Mouse (Mus musculus) CD8-positive naive resting alpha-beta T cell, adult 2 months (primary cell): ENCODE measurements around the gene Pou6f1.
"Not testable (repeated sequence)": the region's sequence is repeated elsewhere in the genome, so short reads cannot be mapped to it uniquely, and the experiment has no call there.

Source experiments
- DNase-seq, 2 experiments: peaks; one replicate each; pipeline ENCODE4 v3.0.0; 2022; ENCODE audit warnings: low read depth in 2 of 2, low spot score in 2 of 2

The Pou6f1 gene

DNA sequence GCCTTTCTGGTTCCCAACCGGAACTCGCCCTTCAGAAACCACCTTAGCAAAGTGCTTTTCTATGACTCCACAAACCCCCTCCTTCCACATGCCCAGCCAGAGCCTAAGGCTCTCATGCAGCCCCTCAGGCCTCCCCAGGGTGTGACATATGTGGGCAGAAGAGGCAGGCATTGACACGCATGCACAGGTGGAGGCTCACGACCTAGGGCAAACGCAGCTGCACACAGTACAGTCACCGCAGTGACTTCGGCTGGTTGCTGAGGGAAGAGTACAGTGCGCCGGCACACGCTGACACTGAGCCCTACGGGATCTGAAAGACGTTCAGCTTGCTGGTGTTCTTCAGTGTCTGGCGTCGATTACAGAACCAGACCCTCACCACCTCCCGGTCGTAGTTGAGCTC lies 21.8 kb downstream of the Pou6f1 start:
- no peak for DNase-seq

- DNase-seq: no peak
Measured at GRCm38 (mm10) chr15:100576810-100577209, 23.0 kb downstream of the Pou6f1 start.

DNA sequence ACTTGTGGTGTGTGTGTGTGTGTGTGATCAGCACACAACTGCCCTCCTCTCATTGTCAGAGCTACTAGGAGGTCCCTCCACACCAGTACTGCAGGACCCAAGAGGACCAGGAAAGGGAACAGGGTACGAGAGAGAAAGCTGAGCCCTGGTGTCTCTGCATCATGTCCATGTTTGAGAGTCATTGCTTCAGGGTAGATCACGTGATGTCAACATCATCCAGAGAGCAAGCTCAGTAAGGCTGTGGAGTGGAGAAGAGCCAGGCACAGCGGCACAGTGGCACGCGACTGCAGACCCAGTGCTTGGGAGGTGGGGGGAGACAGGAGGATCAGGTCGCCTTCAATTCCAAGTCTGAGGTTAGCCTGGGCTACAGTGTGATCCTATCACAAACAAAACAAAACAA lies 23.4 kb downstream of the Pou6f1 start:
- no peak for DNase-seq

- no peak for DNase-seq
Measured at GRCm38 (mm10) chr15:100575366-100575765, 24.4 kb downstream of the Pou6f1 start.

- no peak for DNase-seq
Measured at GRCm38 (mm10) chr15:100574378-100574777, 25.4 kb downstream of the Pou6f1 start.

DNA sequence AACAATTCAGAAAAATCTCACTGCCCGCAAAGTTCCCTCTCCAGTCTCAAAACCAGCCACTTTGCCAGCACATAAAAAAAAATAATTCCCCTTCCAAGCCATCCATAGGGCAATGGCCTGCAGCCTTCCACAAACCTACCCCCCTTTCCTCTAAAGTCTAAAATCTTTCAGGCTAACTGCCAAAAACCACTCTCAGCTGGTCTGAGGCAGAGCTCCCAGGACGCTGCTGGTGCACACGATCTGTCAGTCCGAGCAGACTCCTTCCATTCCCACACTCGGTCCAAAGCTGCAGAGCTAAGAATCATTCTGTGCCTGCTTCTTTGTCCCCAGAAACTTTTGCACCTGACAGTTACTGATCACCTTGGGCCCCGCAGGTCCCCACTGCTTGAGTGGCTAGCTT lies 25.8 kb downstream of the Pou6f1 start:
- no peak for DNase-seq

- DNase-seq: no peak
Measured at GRCm38 (mm10) chr15:100569239-100569638, 30.5 kb downstream of the Pou6f1 start.

- no peak for DNase-seq
Measured at GRCm38 (mm10) chr15:100566531-100566930, 33.3 kb downstream of the Pou6f1 start.

- no peak for DNase-seq
Measured at GRCm38 (mm10) chr15:100557705-100558433, 41.9 kb downstream of the Pou6f1 start.

DNA sequence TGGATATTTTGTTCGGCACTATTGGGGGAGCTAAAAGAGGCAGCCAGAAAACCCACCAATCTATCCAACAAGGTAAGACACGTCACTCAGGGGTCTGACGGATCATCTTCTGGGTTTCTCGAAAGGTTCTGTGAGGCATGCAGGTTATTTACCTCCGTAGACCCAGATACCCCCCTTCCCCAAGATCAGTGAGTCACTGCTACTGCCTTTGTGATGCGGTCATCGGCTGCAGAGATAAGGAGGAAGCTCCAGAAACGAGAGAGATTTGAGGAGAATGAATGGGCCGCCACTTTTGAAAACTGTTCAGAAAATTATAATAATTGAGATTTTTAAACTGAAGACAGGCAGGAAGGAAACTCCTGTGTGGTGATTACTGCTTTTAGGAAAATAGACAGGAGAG lies 43.4 kb downstream of the Pou6f1 start:
- DNase-seq: no peak

DNA sequence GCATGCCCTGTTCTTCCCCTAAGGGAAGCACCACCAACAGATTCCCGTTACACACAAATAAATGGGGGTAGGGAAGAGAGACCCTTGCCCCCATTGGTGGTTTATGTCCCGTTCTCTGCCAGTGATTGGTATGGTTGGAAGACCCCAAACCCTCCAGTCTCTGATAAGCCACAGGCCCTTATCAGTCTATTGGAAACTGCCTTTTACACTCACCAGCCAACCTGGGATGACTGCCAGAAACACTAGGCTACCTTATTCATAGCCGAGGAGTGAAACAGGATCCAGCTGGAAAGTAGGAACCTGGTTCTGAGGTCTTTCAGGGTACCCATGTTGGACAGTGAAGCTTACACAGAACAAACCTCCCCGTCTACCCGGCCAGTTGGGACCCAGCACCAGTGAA lies 43.8 kb downstream of the Pou6f1 start:
- DNase-seq: no peak

DNA sequence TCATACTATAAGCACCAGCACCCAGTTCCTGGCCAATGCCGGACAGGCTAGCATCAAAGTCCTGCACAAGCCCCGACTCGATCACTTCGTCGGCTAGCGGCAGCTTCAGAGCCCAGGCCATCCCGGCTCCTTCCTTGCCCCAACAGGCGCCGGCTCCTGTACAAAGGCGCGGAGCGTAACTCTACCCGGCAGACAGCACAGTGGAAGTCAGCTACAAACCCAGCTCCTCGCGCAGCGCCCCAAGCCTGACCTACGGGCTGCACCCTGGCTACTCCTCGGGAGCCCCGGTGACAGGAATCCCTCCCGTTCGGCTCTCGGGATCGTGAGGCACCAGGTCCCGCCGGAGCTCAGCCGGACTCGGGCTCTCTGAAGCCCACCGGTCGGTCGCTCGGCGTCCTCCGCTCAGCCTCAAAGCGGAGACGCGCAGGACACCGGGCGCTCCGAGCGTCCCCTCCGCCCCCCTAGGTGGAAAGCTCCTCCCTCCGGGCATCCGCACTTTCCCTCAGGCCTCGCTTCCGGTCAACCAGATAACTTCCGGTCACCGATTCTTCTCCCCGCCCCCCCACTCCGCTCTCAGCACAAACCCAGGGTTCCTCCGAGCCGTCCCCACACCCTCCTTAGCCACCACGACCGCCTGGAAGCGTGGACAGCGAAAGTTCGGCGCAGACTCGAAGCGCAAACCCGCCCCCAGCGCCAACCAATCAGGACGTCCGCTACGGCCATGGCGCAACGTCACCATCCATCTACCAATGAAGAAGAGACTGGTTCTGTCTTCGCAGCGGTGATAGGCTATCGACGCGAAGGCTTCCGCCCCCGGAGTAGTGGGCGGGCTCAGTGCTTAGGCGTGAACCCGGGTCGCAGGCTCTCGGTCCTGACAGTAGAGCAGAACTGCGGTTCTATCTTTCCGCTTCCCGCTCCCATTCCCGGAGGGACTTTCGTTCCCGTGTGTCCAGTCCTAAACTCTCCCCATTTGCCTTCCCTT lies 48.2 kb downstream of the Pou6f1 start, which contains the start of gene Tfcp2:
Tfcp2 (minus strand) TSS at position 683 of the 982 bp plus-strand sequence.
- DNase-seq: peak; percentile 96

GRCm38 (mm10) chr15:100550280-100550679 lies 49.5 kb downstream of the Pou6f1 start:
- no peak for DNase-seq

DNA sequence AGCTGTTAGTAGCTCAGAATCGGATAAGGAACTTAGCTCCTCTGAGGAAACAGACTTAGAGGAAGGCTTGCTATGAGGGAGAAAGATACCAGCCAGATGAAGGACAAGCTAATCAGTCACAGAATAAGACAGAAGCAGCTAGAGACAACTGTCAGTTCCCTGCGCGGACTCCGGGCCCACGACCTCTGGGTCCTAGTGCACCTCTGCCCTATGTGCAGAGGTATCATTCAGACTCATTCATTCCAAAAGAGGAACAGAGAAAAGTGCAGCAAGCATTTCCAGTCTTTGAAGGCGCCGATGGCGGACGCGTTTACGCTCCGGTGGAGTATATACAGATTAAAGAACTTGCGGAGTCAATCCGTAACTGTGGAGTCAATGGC lies 56.1 kb downstream of the Pou6f1 start:
- DNase-seq: not testable (repeated sequence)

GRCm38 (mm10) chr15:100542876-100543650 lies 56.7 kb downstream of the Pou6f1 start:
- DNase-seq: not testable (repeated sequence)

- DNase-seq: no peak
Measured at GRCm38 (mm10) chr15:100541426-100541825, 58.4 kb downstream of the Pou6f1 start.

DNA sequence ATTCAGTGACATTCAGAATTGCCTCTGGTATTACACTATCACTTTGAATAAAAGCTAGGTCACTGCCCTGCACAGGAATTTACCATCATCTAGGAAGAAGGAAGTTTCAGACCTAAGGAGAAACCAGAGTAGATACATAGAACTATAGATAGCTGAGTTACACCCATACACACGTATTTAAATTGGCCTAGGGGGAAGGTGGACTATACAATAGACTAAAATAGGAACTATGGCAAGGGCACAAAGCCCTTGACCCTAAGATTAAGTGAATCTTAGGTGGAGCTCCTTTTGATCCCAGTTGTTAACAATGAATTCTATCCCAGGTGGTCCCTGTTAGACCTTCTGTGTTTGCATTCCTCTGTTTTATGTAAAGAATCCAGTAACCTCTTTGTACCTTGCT lies 58.8 kb downstream of the Pou6f1 start:
- not testable (repeated sequence) for DNase-seq

DNA sequence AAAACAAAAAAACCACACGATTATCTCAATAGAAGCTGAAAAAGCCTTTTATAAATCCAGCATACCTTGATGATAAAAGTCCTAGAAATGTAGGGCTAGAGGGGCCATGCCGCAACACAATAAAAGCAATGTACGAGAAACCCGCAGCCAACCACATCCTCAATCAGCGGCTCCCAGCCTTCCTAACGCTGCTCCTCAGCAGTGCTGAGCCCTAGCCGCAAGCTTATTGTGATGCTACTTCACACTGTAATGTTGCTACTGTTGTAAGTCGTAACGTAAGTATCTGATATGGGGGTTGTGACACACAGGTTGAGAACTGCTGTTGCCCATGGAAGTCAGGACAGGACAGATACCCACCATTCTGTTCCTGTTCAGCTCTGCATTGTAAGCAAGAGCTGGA lies 60.4 kb downstream of the Pou6f1 start:
- DNase-seq: peak; percentile 10 to 23

- peak; percentile 28 to 55 for DNase-seq
Measured at GRCm38 (mm10) chr15:100537913-100538312, 61.9 kb downstream of the Pou6f1 start.

DNA sequence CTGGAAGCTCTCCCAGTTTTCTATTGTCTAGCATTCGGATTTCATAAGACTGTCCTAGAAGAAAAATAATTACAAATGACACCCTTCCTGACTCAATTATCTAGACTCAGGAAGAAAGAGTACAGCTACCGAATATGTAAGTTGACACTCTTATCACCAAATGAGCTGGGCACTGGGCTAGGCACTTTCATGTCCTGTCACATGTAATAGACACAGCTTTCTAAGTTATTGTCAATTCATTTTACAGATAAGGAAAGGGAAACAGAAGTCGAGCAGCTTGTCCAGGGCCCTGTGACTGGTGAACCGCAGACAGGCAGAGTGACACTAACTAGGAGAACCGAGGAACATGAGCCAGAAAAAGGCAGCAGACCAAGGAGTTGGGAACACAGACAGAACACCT lies 71.9 kb downstream of the Pou6f1 start:
- no peak for DNase-seq

DNA sequence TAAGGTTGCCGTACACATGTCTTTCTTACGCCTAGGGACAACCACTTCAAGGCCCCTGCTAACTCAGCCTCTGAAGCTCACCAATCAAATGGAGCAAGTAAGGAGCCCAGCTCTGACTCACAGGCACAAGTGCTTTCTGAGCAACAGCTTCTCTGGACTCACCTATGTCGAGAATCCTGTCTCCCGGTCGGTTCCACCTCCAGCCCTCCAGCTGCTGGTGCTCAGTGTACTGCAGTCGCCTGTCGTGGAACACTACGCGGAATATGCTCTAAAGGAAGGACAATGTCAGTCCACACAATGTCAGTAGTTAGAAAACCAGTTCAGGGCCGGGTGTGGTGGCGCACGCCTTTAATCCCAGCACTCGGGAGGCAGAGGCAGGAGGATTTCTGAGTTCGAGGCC lies 74.4 kb downstream of the Pou6f1 start:
- no peak for DNase-seq
